Mouse (Mus musculus) thymus, postnatal 36 days (tissue): Measurements from ENCODE around the gene Vmn1r196.
"Not testable (repeated sequence)": the region's sequence is repeated elsewhere in the genome, so short reads cannot be mapped to it uniquely, and the experiment has no call there.

Source experiments
- DNase-seq, 2 experiments: peaks; one replicate each; pipeline ENCODE4 v3.0.0; 2022; ENCODE audit warnings: mixed read lengths in 2 of 2

The Vmn1r196 gene

DNA sequence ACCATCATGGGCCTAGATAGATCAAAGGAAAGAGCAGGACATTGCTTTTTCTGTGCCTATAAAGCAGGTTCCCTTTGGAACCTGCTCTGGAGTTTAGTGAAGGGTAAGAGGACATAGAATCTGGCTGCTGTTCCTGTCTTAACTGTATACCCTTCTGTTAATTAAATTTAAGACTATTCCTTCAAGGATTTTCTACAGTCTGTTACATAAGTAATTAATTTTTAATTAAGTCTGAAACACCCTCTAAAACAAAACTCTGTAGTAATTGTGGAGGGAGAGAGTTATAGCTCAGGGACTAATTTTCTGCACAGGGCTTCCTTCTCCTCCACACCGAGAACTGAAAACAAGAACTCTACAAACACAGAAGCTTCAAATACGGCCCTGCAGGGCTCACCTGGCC, at the start of gene Vmn1r196:
Gene Vmn1r196, plus strand, starts transcription at position 301 of the 400 bp plus-strand sequence.
- no peak for DNase-seq

DNA sequence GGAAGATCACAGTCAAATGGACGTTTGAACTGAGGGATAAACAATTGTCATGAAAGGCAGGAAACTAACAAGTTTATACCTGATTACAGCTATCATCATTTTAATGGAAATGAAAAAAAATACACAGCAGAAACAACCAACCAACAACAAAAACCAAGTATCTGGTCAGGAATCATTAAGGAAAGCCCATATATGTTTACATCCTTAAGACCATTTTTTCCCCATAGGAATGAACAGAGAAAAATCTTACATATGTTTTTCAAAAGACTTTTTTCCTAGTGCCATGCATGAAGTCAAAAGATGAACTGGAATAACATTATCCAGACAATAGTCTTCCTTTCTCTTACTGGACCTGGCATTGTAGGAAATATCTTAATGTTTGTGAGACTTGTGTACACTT, 45.8 kb upstream of the Vmn1r196 start, which contains the start of gene Vmn1r194:
Gene Vmn1r194, plus strand, starts transcription at position 301 of the 400 bp plus-strand sequence.
- no peak for DNase-seq

DNA sequence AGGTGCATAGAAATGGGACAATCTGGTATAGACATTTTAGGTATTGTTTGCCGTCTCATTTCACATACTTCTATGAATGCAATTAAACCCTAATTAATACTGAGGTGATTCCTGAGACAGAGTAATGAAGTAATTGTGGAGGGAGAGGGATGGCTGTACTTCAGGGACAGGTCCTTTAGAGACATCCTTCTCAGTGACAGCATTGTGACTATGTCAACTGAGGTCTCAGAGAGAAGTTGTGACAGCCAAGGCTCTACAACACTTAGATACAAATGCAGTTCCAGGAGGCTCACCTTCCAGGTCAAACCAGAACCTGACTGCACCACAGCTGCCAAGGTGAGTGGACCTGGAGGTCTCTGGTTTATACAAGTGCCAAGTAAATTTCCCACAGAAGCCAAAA, 19.5 kb upstream of the Vmn1r196 start, which contains the start of gene Vmn1r195:
Gene Vmn1r195, plus strand, starts transcription at position 301 of the 400 bp plus-strand sequence.
- DNase-seq: not testable (repeated sequence)

DNA sequence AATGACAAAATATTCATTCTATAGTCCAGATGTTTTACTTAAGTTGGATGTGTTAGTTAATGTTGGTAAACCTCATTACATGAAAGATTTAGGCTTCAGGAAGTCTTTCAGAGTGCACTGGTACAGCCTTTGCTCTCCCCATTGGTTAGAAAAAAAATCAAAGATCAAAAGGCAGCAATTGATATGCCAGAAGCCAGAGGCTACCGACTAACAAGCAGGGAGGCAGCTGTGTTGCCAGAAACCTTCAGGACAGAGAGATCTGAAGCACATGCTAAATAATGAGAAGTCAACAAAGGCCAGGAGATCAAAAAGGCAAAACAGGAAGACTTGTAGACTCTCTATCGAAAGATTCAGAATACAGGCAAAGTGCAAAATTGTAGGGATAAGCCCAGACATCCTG, 18.0 kb upstream of the Vmn1r196 start:
- DNase-seq: no peak

DNA sequence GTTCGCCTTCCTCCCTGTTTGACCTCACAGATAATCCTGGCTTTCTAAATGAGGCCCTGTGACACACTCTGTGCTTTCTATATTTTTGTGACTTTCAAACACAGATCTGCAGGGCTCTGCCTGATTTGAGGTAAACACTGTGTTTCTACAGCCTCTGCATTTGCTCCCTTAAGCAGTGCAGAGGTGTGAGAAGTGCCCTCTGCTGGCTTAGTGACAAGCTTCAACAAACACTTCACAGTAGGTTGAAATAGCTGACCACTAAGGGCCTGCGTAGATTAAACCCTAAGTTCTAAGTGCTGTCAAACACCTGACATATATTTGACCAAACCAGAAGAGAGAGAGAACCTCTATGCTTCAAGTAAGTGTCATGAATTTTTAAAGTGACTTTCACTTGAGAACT, 5.1 kb upstream of the Vmn1r196 start:
- no peak for DNase-seq

DNA sequence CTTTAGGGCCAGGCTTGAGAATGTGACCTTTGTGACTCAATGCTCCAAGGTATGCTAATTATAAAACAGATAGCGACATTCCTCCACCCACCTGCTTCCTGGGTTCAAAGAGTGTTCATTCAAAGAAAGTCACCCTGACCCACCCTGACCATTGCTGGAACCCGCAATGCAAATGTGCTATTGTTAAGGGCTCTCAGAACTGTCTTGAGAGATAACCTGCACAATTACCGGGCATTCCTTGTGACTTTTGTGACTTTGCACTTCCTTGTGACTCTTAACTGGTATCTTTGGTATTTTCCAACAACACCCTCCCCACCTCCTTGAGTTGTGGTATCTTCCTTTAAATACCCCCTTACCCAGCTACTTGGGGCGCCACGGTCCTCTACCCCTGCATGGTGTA, 18.4 kb downstream of the Vmn1r196 start:
- not testable (repeated sequence) for DNase-seq

DNA sequence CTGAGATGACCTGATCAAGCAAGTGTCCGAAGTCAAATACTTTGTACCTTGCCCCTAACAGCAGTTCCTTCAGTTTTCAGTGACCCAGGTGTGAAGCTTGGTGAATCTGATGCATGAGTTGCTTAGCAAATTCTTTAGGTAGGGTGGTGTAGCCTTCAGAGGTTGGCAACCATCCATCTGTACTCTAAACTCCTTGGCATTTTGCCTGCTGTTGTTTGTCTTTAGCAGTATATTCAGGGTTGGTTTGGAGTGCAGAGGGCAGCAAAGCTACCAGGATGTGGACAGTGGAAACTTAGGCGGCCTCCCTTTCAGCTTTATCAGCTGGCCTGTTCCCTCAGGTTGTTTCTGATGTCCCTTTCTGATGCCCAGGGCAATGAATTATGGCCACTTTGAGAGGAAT, 25.6 kb downstream of the Vmn1r196 start:
- no peak for DNase-seq

DNA sequence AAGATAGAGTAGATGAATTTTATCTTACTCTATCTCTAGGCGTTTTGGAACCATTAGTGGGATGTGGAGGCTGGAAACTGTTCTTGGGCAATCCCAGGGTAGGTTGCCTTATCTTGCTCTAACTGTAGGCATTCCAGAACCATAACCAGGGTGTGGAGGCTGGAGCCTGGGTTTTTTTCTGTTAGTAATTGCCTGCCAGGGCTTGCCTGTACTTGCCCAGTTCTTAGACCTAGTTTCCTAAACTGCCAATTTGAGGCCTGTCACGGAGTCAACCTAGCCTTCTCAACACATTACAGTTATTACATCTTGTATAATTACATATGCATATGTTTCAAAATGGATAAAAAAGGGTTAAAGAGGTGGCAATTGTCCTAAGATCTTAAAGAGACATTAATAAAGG, 27.6 kb downstream of the Vmn1r196 start:
- DNase-seq: no peak

DNA sequence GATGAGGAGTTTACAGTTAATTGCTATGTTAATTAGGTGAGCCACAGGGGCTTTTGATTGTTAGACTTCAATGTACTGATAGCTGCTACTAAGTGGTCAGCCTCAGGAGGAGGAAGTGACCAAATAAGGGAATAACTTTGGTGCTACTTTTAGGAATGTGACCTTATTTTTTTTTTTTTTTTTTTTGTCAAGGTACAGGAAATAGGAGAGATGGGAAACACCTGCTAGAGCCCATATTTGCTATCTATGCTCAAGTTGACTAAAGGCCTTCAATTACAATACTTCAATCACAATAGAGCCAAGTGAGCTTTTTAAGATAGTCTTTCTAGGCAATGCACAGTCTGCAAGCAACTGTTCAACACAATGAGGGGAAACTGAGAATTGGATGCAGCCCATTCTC, 30.4 kb downstream of the Vmn1r196 start:
- DNase-seq: no peak

DNA sequence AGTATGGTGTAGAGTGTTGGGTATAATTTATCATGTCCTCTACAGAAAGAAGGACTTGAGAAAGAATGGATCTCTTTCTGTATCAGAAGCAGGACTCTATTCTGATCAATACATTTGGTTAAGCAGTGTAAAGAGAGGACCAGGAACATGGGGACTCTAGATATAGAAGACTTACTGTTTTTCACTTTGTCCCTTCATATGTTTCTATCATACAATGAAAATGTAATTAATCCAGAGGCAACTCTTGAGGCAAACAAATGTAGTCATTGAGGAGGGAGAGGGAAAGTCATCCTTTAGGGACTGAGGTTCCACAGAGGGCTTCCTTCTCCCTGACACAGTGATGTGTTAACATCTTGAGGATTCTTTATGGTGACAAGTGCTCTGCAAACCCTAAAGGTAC, 34.6 kb downstream of the Vmn1r196 start, which contains the start of gene Vmn1r197:
Gene Vmn1r197, plus strand, starts transcription at position 301 of the 400 bp plus-strand sequence.
- no peak for DNase-seq

DNA sequence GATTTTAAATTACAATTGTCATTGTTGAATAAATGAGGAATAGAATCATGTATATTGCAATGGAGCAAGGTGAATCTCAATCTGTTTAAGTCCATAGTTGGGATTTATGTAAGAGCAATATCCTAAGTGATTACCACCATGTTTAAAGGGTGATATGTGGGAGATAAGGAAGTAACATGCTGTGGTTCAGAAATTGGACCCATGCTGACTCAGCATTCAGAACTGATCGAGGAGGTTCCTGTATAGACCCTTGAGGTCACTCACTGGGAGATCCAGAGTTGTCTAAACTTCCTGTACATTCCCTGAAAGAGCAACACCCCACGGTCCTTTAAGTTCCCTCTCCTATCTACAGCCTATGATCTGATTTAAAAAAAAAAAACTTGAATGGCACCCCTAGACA, 43.5 kb downstream of the Vmn1r196 start:
- no peak for DNase-seq

DNA sequence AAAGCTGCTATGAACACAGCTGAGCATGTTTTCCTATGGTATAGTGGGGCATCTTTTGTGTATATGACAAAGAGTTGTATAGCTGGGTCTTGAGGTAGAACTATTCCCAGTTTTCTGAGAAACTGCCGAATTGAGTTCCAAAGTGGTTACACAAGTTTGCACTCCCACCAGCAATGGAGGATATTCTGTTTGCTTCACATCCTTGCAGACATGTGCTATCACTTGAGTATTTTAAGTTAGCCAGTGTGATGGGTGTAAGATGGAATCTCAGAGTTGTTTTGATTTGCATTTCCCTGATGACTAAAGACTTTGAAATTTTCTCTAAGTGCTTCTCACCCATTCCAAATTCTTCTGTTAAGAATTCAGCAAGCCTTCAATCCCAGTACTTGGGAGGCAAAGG, 45.8 kb downstream of the Vmn1r196 start:
- no peak for DNase-seq
